Mouse (Mus musculus): ENCODE data around the gene Atf3. TPM values are rescaled to one million over a fixed set of nuclear protein-coding genes. Genes with fewer than 3 reads are reported as not detected.
"Not testable (repeated sequence)": the region's sequence is repeated elsewhere in the genome, so short reads cannot be mapped to it uniquely, and the experiment has no call there.

Gene Atf3
- polyA plus RNA-seq, 1 experiment = 8.4 TPM

- H3K4me1 ChIP-seq (ENCODE audit: control insufficient read depth, insufficient read depth, low read length) = no peaks in the 10 kb centered on the region
- no peak overlapping the region for H3K4me3 ChIP-seq (replicated peaks; ENCODE audit: control insufficient read depth, low read depth, low read length)
- H3K27ac ChIP-seq (ENCODE audit: control insufficient read depth, insufficient read depth, low read depth, low read length, poor library complexity) = no peak overlapping the region
- WGBS = 85% methylated on average over 7 of the region's 7 CpGs
- TF ChIP-seq CTCF (IDR thresholded peaks at IDR 0.05; ENCODE audit: control insufficient read depth, insufficient read depth, low read length) (no peak), POLR2A (IDR thresholded peaks at IDR 0.05; ENCODE audit: borderline replicate concordance, control insufficient read depth, low read depth, low read length) (no peak)
These were observed 41.0 kb downstream of the Atf3 start for GRCm38 (mm10) chr1:191176887-191177286.

GRCm38 (mm10) chr1:191172487-191172886 lies 45.4 kb downstream of the Atf3 start:
- H3K4me1 ChIP-seq (ENCODE audit: control insufficient read depth, insufficient read depth, low read length) = no peaks in the 10 kb centered on the region
- WGBS = 10% methylated on average over 6 of the region's 6 CpGs
- no peak overlapping the region for H3K27ac ChIP-seq (ENCODE audit: control insufficient read depth, insufficient read depth, low read depth, low read length, poor library complexity)
- TF ChIP-seq POLR2A (IDR thresholded peaks at IDR 0.05; ENCODE audit: borderline replicate concordance, control insufficient read depth, low read depth, low read length) = no peak
- TF ChIP-seq CTCF (IDR thresholded peaks at IDR 0.05; ENCODE audit: control insufficient read depth, insufficient read depth, low read length) = peak; percentile 46
- no peak overlapping the region for H3K4me3 ChIP-seq (replicated peaks; ENCODE audit: control insufficient read depth, low read depth, low read length)

GRCm38 (mm10) chr1:191170444-191170843 lies 47.4 kb downstream of the Atf3 start:
- Histone ChIP-seq H3K4me1 (ENCODE audit: control insufficient read depth, insufficient read depth, low read length) (no peaks in the 10 kb centered on the region), H3K27ac (ENCODE audit: control insufficient read depth, insufficient read depth, low read depth, low read length, poor library complexity) (no peak overlapping the region), H3K4me3 (replicated peaks; ENCODE audit: control insufficient read depth, low read depth, low read length) (no peak overlapping the region)
- TF ChIP-seq POLR2A (IDR thresholded peaks at IDR 0.05; ENCODE audit: borderline replicate concordance, control insufficient read depth, low read depth, low read length) (no peak), CTCF (IDR thresholded peaks at IDR 0.05; ENCODE audit: control insufficient read depth, insufficient read depth, low read length) (no peak)
- 71% methylated on average over 2 of the region's 2 CpGs for WGBS

- H3K27ac ChIP-seq (ENCODE audit: control insufficient read depth, insufficient read depth, low read depth, low read length, poor library complexity) = no peak overlapping the region
- 56% methylated on average over 4 of the region's 4 CpGs for WGBS
- TF ChIP-seq POLR2A (IDR thresholded peaks at IDR 0.05; ENCODE audit: borderline replicate concordance, control insufficient read depth, low read depth, low read length) (no peak), CTCF (IDR thresholded peaks at IDR 0.05; ENCODE audit: control insufficient read depth, insufficient read depth, low read length) (no peak)
- H3K4me3 ChIP-seq (replicated peaks; ENCODE audit: control insufficient read depth, low read depth, low read length) = no peak overlapping the region
- H3K4me1 ChIP-seq (ENCODE audit: control insufficient read depth, insufficient read depth, low read length) = no peaks in the 10 kb centered on the region; the same call in 1 of the 2 replicates
These were observed 51.6 kb downstream of the Atf3 start for GRCm38 (mm10) chr1:191166189-191166588.

- Histone ChIP-seq H3K4me3 (replicated peaks; ENCODE audit: control insufficient read depth, low read depth, low read length) (no peak within 1 kb of the TSS), H3K4me1 (ENCODE audit: control insufficient read depth, insufficient read depth, low read length) (no peaks in the 10 kb centered on the region; the same call in 1 of the 2 replicates), H3K27ac (ENCODE audit: control insufficient read depth, insufficient read depth, low read depth, low read length, poor library complexity) (no peak within 1 kb of the TSS)
- 78% methylated on average over 3 of the region's 3 CpGs for WGBS
- no peak for TF ChIP-seq POLR2A (IDR thresholded peaks at IDR 0.05; ENCODE audit: borderline replicate concordance, control insufficient read depth, low read depth, low read length)
- TF ChIP-seq CTCF (IDR thresholded peaks at IDR 0.05; ENCODE audit: control insufficient read depth, insufficient read depth, low read length) = no peak
These were observed 53.1 kb downstream of the Atf3 start, which contains the start of gene Fam71a for GRCm38 (mm10) chr1:191164717-191165116. Gene Fam71a (minus strand): TSS chr1:191164817.

- Histone ChIP-seq H3K27ac (ENCODE audit: control insufficient read depth, insufficient read depth, low read depth, low read length, poor library complexity) (no peak overlapping the region), H3K4me3 (replicated peaks; ENCODE audit: control insufficient read depth, low read depth, low read length) (no peak overlapping the region), H3K4me1 (ENCODE audit: control insufficient read depth, insufficient read depth, low read length) (peaks cover 4% of the 10 kb centered on the region; the same call in 1 of the 2 replicates)
- TF ChIP-seq CTCF (IDR thresholded peaks at IDR 0.05; ENCODE audit: control insufficient read depth, insufficient read depth, low read length) = no peak
- TF ChIP-seq POLR2A (IDR thresholded peaks at IDR 0.05; ENCODE audit: borderline replicate concordance, control insufficient read depth, low read depth, low read length) = no peak
- WGBS = 43% methylated on average over 3 of the region's 3 CpGs
These were observed 63.5 kb downstream of the Atf3 start for GRCm38 (mm10) chr1:191154314-191154713.

- H3K4me1 ChIP-seq (ENCODE audit: control insufficient read depth, insufficient read depth, low read length) = peaks cover 4% of the 10 kb centered on the region; the same call in 1 of the 2 replicates
- TF ChIP-seq POLR2A (IDR thresholded peaks at IDR 0.05; ENCODE audit: borderline replicate concordance, control insufficient read depth, low read depth, low read length) (no peak), CTCF (IDR thresholded peaks at IDR 0.05; ENCODE audit: control insufficient read depth, insufficient read depth, low read length) (peak; percentile 71)
- no peak overlapping the region for H3K4me3 ChIP-seq (replicated peaks; ENCODE audit: control insufficient read depth, low read depth, low read length)
- 12% methylated on average over 4 of the region's 4 CpGs for WGBS
- no peak overlapping the region for H3K27ac ChIP-seq (ENCODE audit: control insufficient read depth, insufficient read depth, low read depth, low read length, poor library complexity)
These were observed 64.8 kb downstream of the Atf3 start for GRCm38 (mm10) chr1:191153052-191153451.

- WGBS = 26% methylated on average over 8 of the region's 8 CpGs
- TF ChIP-seq POLR2A (IDR thresholded peaks at IDR 0.05; ENCODE audit: borderline replicate concordance, control insufficient read depth, low read depth, low read length) (no peak), CTCF (IDR thresholded peaks at IDR 0.05; ENCODE audit: control insufficient read depth, insufficient read depth, low read length) (no peak)
- H3K4me3 ChIP-seq (replicated peaks; ENCODE audit: control insufficient read depth, low read depth, low read length) = no peak overlapping the region
- H3K27ac ChIP-seq (ENCODE audit: control insufficient read depth, insufficient read depth, low read depth, low read length, poor library complexity) = no peak overlapping the region
- H3K4me1 ChIP-seq (ENCODE audit: control insufficient read depth, insufficient read depth, low read length) = peaks cover 4% of the 10 kb centered on the region; the same call in 1 of the 2 replicates
These were observed 66.8 kb downstream of the Atf3 start for GRCm38 (mm10) chr1:191150924-191151605.

- not testable (repeated sequence) for H3K4me3 ChIP-seq (replicated peaks; ENCODE audit: control insufficient read depth, low read depth, low read length); H3K27ac ChIP-seq (ENCODE audit: control insufficient read depth, insufficient read depth, low read depth, low read length, poor library complexity); H3K4me1 ChIP-seq (ENCODE audit: control insufficient read depth, insufficient read depth, low read length)
- 86% methylated on average over 5 of the region's 5 CpGs for WGBS
These were observed 68.3 kb downstream of the Atf3 start for GRCm38 (mm10) chr1:191149489-191149888.
